Comparison of ENCODE assay signal across 8 mouse cellular contexts in genomic region chr15:10500838-10501719, GRCm38 (mm10). TPM values are rescaled to one million over a fixed set of nuclear protein-coding genes. Genes with fewer than 3 reads are reported as not detected.
DNase-seq lines count a peak whose midpoint lies in the region; TF ChIP-seq lines count a peak whose summit lies in the region.
"Had no signal": no experiment of that assay in that cellular context is flagged by ENCODE, and none has a peak within 500 bp of the region (broad histone marks: within the 10 kb centered on the region; RNA-seq: fewer than 3 reads in every experiment).

No protein-coding gene starts in this region.

- peak; percentile 48 for DNase-seq in 416B (ENCODE audit: low read depth)
- DNase-seq in CH12.LX (ENCODE audit: extremely low read depth): peak; percentile 50
- DNase-seq in embryonic facial prominence, embryonic 10.5 days (ENCODE audit: low spot score): peak; percentile 75
- DNase-seq in heart, postnatal 4 days: peak; percentile 69
- peak; percentile 62 for DNase-seq in layer of hippocampus, adult 11-12 months (ENCODE audit: low spot score)
- peak; percentile 48 for DNase-seq in lung, postnatal 36 days
- peak; percentile 52 for DNase-seq in right cerebral cortex, postnatal 14 days

- peaks cover 4 to 20% of the 10 kb centered on the region in 2 experiments for H3K36me3 ChIP-seq in CH12.LX (replicated peaks in 1 of 2; ENCODE audit: control insufficient read depth in 1 of 2, insufficient read depth in 1 of 2, low read length in 1 of 2)
- peaks cover 4% of the 10 kb centered on the region for H3K36me3 ChIP-seq in embryonic facial prominence, embryonic 10.5 days (replicated peaks)

- dilution Hi-C loops in CH12.LX (cut with MboI; ENCODE audit: extremely low pct_ligation_motif_present, extremely low pct_unique_long_range_greater_than_20kb, low sequenced_read_pairs): no loop called here

- no peak overlapping the region for H3K4me3 ChIP-seq in CH12.LX (replicated peaks in 1 of 3; ENCODE audit: low read depth in 2 of 3, low read length in 2 of 3, poor library complexity in 1 of 3)
- H3K4me3 ChIP-seq in embryonic facial prominence, embryonic 10.5 days: no peak overlapping the region

- H3K4me1 ChIP-seq in CH12.LX (ENCODE audit: control insufficient read depth in 1 of 2, insufficient read depth in 2 of 2): no peaks in the 10 kb centered on the region
- peaks cover 3% of the 10 kb centered on the region for H3K4me1 ChIP-seq in embryonic facial prominence, embryonic 10.5 days

- in situ Hi-C loops in CH12.LX (cut with MboI; ENCODE audit: low pct_ligation_motif_present, low pct_unique_long_range_greater_than_20kb, low sequenced_read_pairs): loop anchor here (5.0 kb wide), 1 partner anchor 401 kb away; no protein-coding TSS in a partner anchor

- H3K27ac ChIP-seq in CH12.LX (ENCODE audit: insufficient read depth, low read depth): no peak overlapping the region
- H3K27ac ChIP-seq in embryonic facial prominence, embryonic 10.5 days (replicated peaks): peak overlapping the region; percentile 36

- TF ChIP-seq CTCF in CH12.LX (conservative IDR thresholded peaks at IDR 0.05 in 1 of 2, IDR thresholded peaks at IDR 0.05 in 1 of 2; ENCODE audit: low read depth in 2 of 2, low read length in 2 of 2): peak; percentile 62 to 88; a peak in 3 of 4 replicates

- peak; percentile 89 for TF ChIP-seq RAD21 in CH12.LX (IDR thresholded peaks at IDR 0.05; ENCODE audit: low read depth, low read length)

- no peak overlapping the region for H3K4me2 ChIP-seq in CH12.LX (ENCODE audit: insufficient read depth, low read depth, poor library complexity, severe bottlenecking)

- TF ChIP-seq EP300 in CH12.LX (IDR thresholded peaks at IDR 0.05; ENCODE audit: low read length): no peak

- WGBS in embryonic facial prominence, embryonic 10.5 days: 60% methylated on average over 11 of the region's 11 CpGs

- H3K79me2 ChIP-seq in CH12.LX (replicated peaks; ENCODE audit: control insufficient read depth, extremely low read depth, insufficient read depth, poor library complexity, severe bottlenecking): no peaks in the 10 kb centered on the region

- no peaks in the 10 kb centered on the region for H3K9me3 ChIP-seq in CH12.LX (replicated peaks; ENCODE audit: low read length)
- H3K9me3 ChIP-seq in embryonic facial prominence, embryonic 10.5 days: no peaks in the 10 kb centered on the region

- no peaks in the 10 kb centered on the region for H3K27me3 ChIP-seq in CH12.LX (replicated peaks)
- no peaks in the 10 kb centered on the region for H3K27me3 ChIP-seq in embryonic facial prominence, embryonic 10.5 days (replicated peaks; ENCODE audit: low read depth, poor library complexity, severe bottlenecking)

- TF ChIP-seq POLR2A in CH12.LX (IDR thresholded peaks at IDR 0.05; ENCODE audit: low read depth, low read length): no peak

- no peak overlapping the region for H3K9ac ChIP-seq in CH12.LX (ENCODE audit: insufficient read depth, low read depth)

TF ChIP-seq in CH12.LX, 34 proteins besides CTCF, POLR2A, EP300 and RAD21:
- TF ChIP-seq JUN (IDR thresholded peaks at IDR 0.05; ENCODE audit: insufficient read depth, low read depth, low read length) (no peak), KAT2A (IDR thresholded peaks at IDR 0.05; ENCODE audit: insufficient replicate concordance, low read length) (no peak), ZC3H11A (IDR thresholded peaks at IDR 0.05; ENCODE audit: low read depth, low read length) (peak; percentile 38), SIN3A (IDR thresholded peaks at IDR 0.05; ENCODE audit: low read length) (no peak), MAX (IDR thresholded peaks at IDR 0.05; ENCODE audit: low read length) (no peak), USF2 (conservative IDR thresholded peaks at IDR 0.05; ENCODE audit: low read depth, low read length) (no peak), SMC3 (IDR thresholded peaks at IDR 0.05; ENCODE audit: low read depth, low read length) (peak; percentile 86)
TF ChIP-seq in CH12.LX: peak in this region for 2.

RNA-seq across cellular contexts. Expression of gene Rad1, which starts 15.3 kb away (rescaled TPM):
- total RNA-seq in CH12.LX (2012; rRNA removed) (37.6 and 43.3 TPM in 2 replicates), CH12.LX (2014; rRNA removed) (81.7 and 92.8 TPM in 2 replicates)
- 34.0 and 34.7 TPM in 2 replicates for polyA plus RNA-seq in CH12.LX (2012; ENCODE audit: insufficient read length, low read depth)
- polyA plus RNA-seq in embryonic facial prominence, embryonic 10.5 days (2016; fragmentation: Nextera tagmentation; extraction: Ambion mirVana): 53.9 and 58.2 TPM in 2 replicates
- 1 to 10 TPM; 7.5 to 9.4 TPM for total RNA-seq in heart, postnatal 4 days (2021)

RNA-seq across cellular contexts. Expression of gene Brix1, which starts 15.3 kb away (rescaled TPM):
- total RNA-seq in CH12.LX (2012; rRNA removed) (25.3 and 36.8 TPM in 2 replicates), CH12.LX (2014; rRNA removed) (93.4 and 118 TPM in 2 replicates)
- polyA plus RNA-seq in CH12.LX (2012; ENCODE audit: insufficient read length, low read depth): 354 and 355 TPM in 2 replicates
- 134 and 138 TPM in 2 replicates for polyA plus RNA-seq in embryonic facial prominence, embryonic 10.5 days (2016; fragmentation: Nextera tagmentation; extraction: Ambion mirVana)
- 10 to 100 TPM; 32.5 to 36.3 TPM for total RNA-seq in heart, postnatal 4 days (2021)

RNA-seq across cellular contexts. Expression of gene Dnajc21, which starts 30.8 kb away (rescaled TPM):
- 21.6 and 24.4 TPM in 2 replicates for total RNA-seq in CH12.LX (2012; rRNA removed)
- total RNA-seq in CH12.LX (2014; rRNA removed): 27.6 and 28.4 TPM in 2 replicates
- polyA plus RNA-seq in CH12.LX (2012; ENCODE audit: insufficient read length, low read depth): 63.2 and 67.7 TPM in 2 replicates
- 11.6 and 13.0 TPM in 2 replicates for polyA plus RNA-seq in embryonic facial prominence, embryonic 10.5 days (2016; fragmentation: Nextera tagmentation; extraction: Ambion mirVana)
- 10 to 100 TPM; 20.1 to 21.6 TPM for total RNA-seq in heart, postnatal 4 days (2021)

RNA-seq across cellular contexts. Expression of gene Ttc23l, which starts 57.4 kb away (rescaled TPM):
- total RNA-seq in CH12.LX (2012; rRNA removed) (not detected in 2 replicates), CH12.LX (2014; rRNA removed) (0.15 TPM in 1 of 2 replicates, not detected in the other)
- polyA plus RNA-seq in CH12.LX (2012; ENCODE audit: insufficient read length, low read depth): 0.16 and 0.31 TPM in 2 replicates
- not detected in 2 replicates for polyA plus RNA-seq in embryonic facial prominence, embryonic 10.5 days (2016; fragmentation: Nextera tagmentation; extraction: Ambion mirVana)
- total RNA-seq in heart, postnatal 4 days (2021): not detected
- total RNA-seq: heart, adult 18-20 months had no signal
